Mouse (Mus musculus) cerebellum, postnatal 14 days (tissue): ENCODE measurements around the gene Stmn3.

Experiments used
- DNase-seq, 2 experiments: peaks; one replicate each; pipeline ENCODE4 v3.0.0; 2021; ENCODE audit warnings: mixed read lengths in 2 of 2

Stmn3 gene

GRCm38 (mm10) chr2:181279968-181280367 lies 34.3 kb downstream of the Stmn3 start:
- DNase-seq: no peak

GRCm38 (mm10) chr2:181277866-181278265 lies 36.4 kb downstream of the Stmn3 start:
- no peak for DNase-seq

- no peak for DNase-seq
These were observed 37.5 kb downstream of the Stmn3 start for GRCm38 (mm10) chr2:181276766-181277165.

GRCm38 (mm10) chr2:181274639-181275038 lies 39.7 kb downstream of the Stmn3 start:
- no peak for DNase-seq

- DNase-seq: no peak
These were observed 40.5 kb downstream of the Stmn3 start for GRCm38 (mm10) chr2:181273829-181274228.

GRCm38 (mm10) chr2:181272092-181272491 lies 42.2 kb downstream of the Stmn3 start:
- DNase-seq: no peak

GRCm38 (mm10) chr2:181266839-181267238 lies 47.5 kb downstream of the Stmn3 start:
- DNase-seq: no peak
